Mouse (Mus musculus): ENCODE results near the gene Nfyc.

- TF ChIP-seq GATA1 (IDR thresholded peaks at IDR 0.05; ENCODE audit: low read length) = no peak
- no peak for TF ChIP-seq TAL1 (IDR thresholded peaks at IDR 0.05; ENCODE audit: low read length)
Observed at GRCm38 (mm10) chr4:120755299-120755698, 76.1 kb downstream of the Nfyc start.
